Mouse (Mus musculus) erythroblast, embryonic 14.5 days (primary cell): ENCODE measurements around the gene P2ry6.

Source experiments
- GATA1 ChIP-seq: IDR thresholded peaks from 2 replicates; pipeline ENCODE4 v1.6.1; 2012; ENCODE audit warnings: low read length, inconsistent platforms, mixed read lengths
- TAL1 ChIP-seq: IDR thresholded peaks from 3 replicates; pipeline ENCODE4 v1.6.1; 2012; ENCODE audit warnings: low read length, inconsistent platforms, mixed read lengths

- TF ChIP-seq TAL1: no peak
- TF ChIP-seq GATA1: no peak
These were observed 51.5 kb downstream of the P2ry6 start for GRCm38 (mm10) chr7:100922907-100923306.
